Mouse (Mus musculus) midbrain, embryonic 12.5 days (tissue): Measurements from ENCODE around the gene Cntrl. TPM values are rescaled to one million over a fixed set of nuclear protein-coding genes. Genes with fewer than 3 reads are reported as not detected.

Experiments used
- ATAC-seq: fragments of 200-750 bp; cut with Nextera tagmentation; 2 replicates; pipeline ENCODE4 v1.8.0; 2017; ENCODE audit warnings: low read depth, moderate TSS enrichment, moderate library complexity; ENCODE audit not compliant: low FRiP score
- H3K27ac ChIP-seq: fragments of 300-500 bp; sonication (generic); replicated peaks from 2 replicates; pipeline ENCODE4 v1.5.1; 2016; ENCODE audit warnings: mild to moderate bottlenecking
- H3K27me3 ChIP-seq: fragments of 300-500 bp; sonication (generic); 2 replicates; pipeline ENCODE4 v1.6.1; 2016; ENCODE audit warnings: mild to moderate bottlenecking
- H3K36me3 ChIP-seq: fragments of 300-500 bp; sonication (generic); 2 replicates; pipeline ENCODE4 v1.6.1; 2016
- H3K4me1 ChIP-seq: fragments of 300-500 bp; sonication (generic); 2 replicates; pipeline ENCODE4 v1.6.1; 2016
- H3K4me2 ChIP-seq: fragments of 300-500 bp; sonication (generic); replicated peaks from 2 replicates; pipeline ENCODE4 v1.6.1; 2016; ENCODE audit warnings: mild to moderate bottlenecking, moderate library complexity
- H3K4me3 ChIP-seq: fragments of 300-500 bp; sonication (generic); 2 replicates; pipeline ENCODE4 v1.5.1; 2016; ENCODE audit warnings: mild to moderate bottlenecking
- H3K9ac ChIP-seq: fragments of 300-500 bp; sonication (generic); replicated peaks from 2 replicates; pipeline ENCODE4 v1.6.1; 2016; ENCODE audit warnings: mild to moderate bottlenecking, moderate library complexity
- H3K9me3 ChIP-seq: fragments of 300-500 bp; sonication (generic); 2 replicates; pipeline ENCODE4 v1.6.1; 2016; ENCODE audit warnings: mild to moderate bottlenecking
- WGBS: fragments of 180-500 bp; shearing (Covaris S2); methylation state at CpG from one replicate; pipeline ENCODE4 v1.1.7; 2016; 5-methylcytosine and 5-hydroxymethylcytosine counted together
- polyA plus RNA-seq: library from polyadenylated mRNA; unstranded; fragments of >200 nt; fragmentation: Nextera tagmentation; extraction: Ambion mirVana; gene quantifications from 2 replicates; pipeline ENCODE4 v1.2.1, GENCODE M21; 2016

Gene Cntrl
- polyA plus RNA-seq, 1 experiment from 2014 or later = 32.5 TPM

- H3K9ac ChIP-seq = no peak overlapping the region
- no peak overlapping the region for H3K4me2 ChIP-seq
- no peak overlapping the region for H3K4me3 ChIP-seq
- H3K36me3 ChIP-seq = peaks cover 80% of the 10 kb centered on the region
- no peak for ATAC-seq
- 66% methylated on average over 5 of the region's 5 CpGs for WGBS
- H3K4me1 ChIP-seq = no peaks in the 10 kb centered on the region
- no peaks in the 10 kb centered on the region for H3K27me3 ChIP-seq
- H3K9me3 ChIP-seq = no peaks in the 10 kb centered on the region
- no peak overlapping the region for H3K27ac ChIP-seq
Observed at GRCm38 (mm10) chr2:35160206-35160605, 50.9 kb downstream of the Cntrl start.

GRCm38 (mm10) chr2:35161846-35162488 is 52.7 kb downstream of the Cntrl start:
- no peaks in the 10 kb centered on the region for H3K4me1 ChIP-seq
- no peak overlapping the region for H3K4me3 ChIP-seq
- WGBS = 90% methylated on average over 4 of the region's 4 CpGs
- H3K36me3 ChIP-seq = peaks cover 81% of the 10 kb centered on the region
- H3K27me3 ChIP-seq = no peaks in the 10 kb centered on the region
- no peak overlapping the region for H3K9ac ChIP-seq
- no peak overlapping the region for H3K27ac ChIP-seq
- no peaks in the 10 kb centered on the region for H3K9me3 ChIP-seq
- no peak for ATAC-seq
- no peak overlapping the region for H3K4me2 ChIP-seq

- no peak overlapping the region for H3K4me2 ChIP-seq
- H3K4me1 ChIP-seq = no peaks in the 10 kb centered on the region
- no peaks in the 10 kb centered on the region for H3K9me3 ChIP-seq
- H3K9ac ChIP-seq = no peak overlapping the region
- H3K4me3 ChIP-seq = no peak overlapping the region
- no peak overlapping the region for H3K27ac ChIP-seq
- ATAC-seq = no peak
- WGBS = 91% methylated on average over 5 of the region's 5 CpGs
- no peaks in the 10 kb centered on the region for H3K27me3 ChIP-seq
- H3K36me3 ChIP-seq = peaks cover 79% of the 10 kb centered on the region
Observed at GRCm38 (mm10) chr2:35163396-35163795, 54.1 kb downstream of the Cntrl start.

GRCm38 (mm10) chr2:35165416-35165815 is 56.1 kb downstream of the Cntrl start:
- no peak for ATAC-seq
- WGBS = 96% methylated on average over 13 of the region's 13 CpGs
- Histone ChIP-seq H3K27me3 (no peaks in the 10 kb centered on the region), H3K36me3 (peaks cover 76% of the 10 kb centered on the region), H3K27ac (no peak overlapping the region), H3K4me2 (no peak overlapping the region), H3K9ac (no peak overlapping the region), H3K4me1 (no peaks in the 10 kb centered on the region), H3K9me3 (no peaks in the 10 kb centered on the region), H3K4me3 (no peak overlapping the region)

GRCm38 (mm10) chr2:35166816-35167215 is 57.5 kb downstream of the Cntrl start:
- WGBS = 94% methylated on average over 5 of the region's 5 CpGs
- Histone ChIP-seq H3K36me3 (peaks cover 83% of the 10 kb centered on the region), H3K27me3 (no peaks in the 10 kb centered on the region), H3K27ac (no peak overlapping the region), H3K4me2 (no peak overlapping the region), H3K9me3 (no peaks in the 10 kb centered on the region), H3K4me1 (no peaks in the 10 kb centered on the region), H3K9ac (no peak overlapping the region), H3K4me3 (no peak overlapping the region)
- ATAC-seq = no peak

GRCm38 (mm10) chr2:35169452-35169851 is 60.2 kb downstream of the Cntrl start:
- Histone ChIP-seq H3K36me3 (peaks cover 82% of the 10 kb centered on the region), H3K27me3 (no peaks in the 10 kb centered on the region), H3K27ac (no peak overlapping the region), H3K4me1 (no peaks in the 10 kb centered on the region), H3K9me3 (no peaks in the 10 kb centered on the region), H3K4me2 (no peak overlapping the region), H3K4me3 (no peak overlapping the region), H3K9ac (no peak overlapping the region)
- WGBS = 93% methylated on average over 2 of the region's 2 CpGs
- no peak for ATAC-seq

- H3K4me1 ChIP-seq = no peaks in the 10 kb centered on the region
- H3K36me3 ChIP-seq = peaks cover 86% of the 10 kb centered on the region
- no peaks in the 10 kb centered on the region for H3K9me3 ChIP-seq
- ATAC-seq = no peak
- WGBS = 91% methylated on average over 10 of the region's 10 CpGs
- no peaks in the 10 kb centered on the region for H3K27me3 ChIP-seq
- H3K27ac ChIP-seq = no peak overlapping the region
- H3K9ac ChIP-seq = no peak overlapping the region
- H3K4me3 ChIP-seq = no peak overlapping the region
- no peak overlapping the region for H3K4me2 ChIP-seq
Observed at GRCm38 (mm10) chr2:35171341-35171861, 62.1 kb downstream of the Cntrl start.

GRCm38 (mm10) chr2:35172246-35172645 is 63.0 kb downstream of the Cntrl start:
- no peak for ATAC-seq
- Histone ChIP-seq H3K4me2 (no peak overlapping the region), H3K27me3 (no peaks in the 10 kb centered on the region), H3K27ac (no peak overlapping the region), H3K4me1 (no peaks in the 10 kb centered on the region), H3K4me3 (no peak overlapping the region), H3K9me3 (no peaks in the 10 kb centered on the region), H3K9ac (no peak overlapping the region), H3K36me3 (peaks cover 87% of the 10 kb centered on the region)
- 96% methylated on average over 4 of the region's 4 CpGs for WGBS

- no peaks in the 10 kb centered on the region for H3K9me3 ChIP-seq
- H3K27me3 ChIP-seq = no peaks in the 10 kb centered on the region
- no peak for ATAC-seq
- H3K9ac ChIP-seq = no peak overlapping the region
- H3K4me2 ChIP-seq = no peak overlapping the region
- H3K36me3 ChIP-seq = peaks cover 87% of the 10 kb centered on the region
- 94% methylated on average over 5 of the region's 5 CpGs for WGBS
- H3K27ac ChIP-seq = no peak overlapping the region
- no peak overlapping the region for H3K4me3 ChIP-seq
- H3K4me1 ChIP-seq = no peaks in the 10 kb centered on the region
Observed at GRCm38 (mm10) chr2:35173666-35174065, 64.4 kb downstream of the Cntrl start.

GRCm38 (mm10) chr2:35174100-35174499 is 64.8 kb downstream of the Cntrl start:
- WGBS = 65% methylated on average over 5 of the region's 5 CpGs
- no peak overlapping the region for H3K27ac ChIP-seq
- no peak overlapping the region for H3K4me3 ChIP-seq
- peaks cover 89% of the 10 kb centered on the region for H3K36me3 ChIP-seq
- H3K4me2 ChIP-seq = no peak overlapping the region
- ATAC-seq = no peak
- H3K4me1 ChIP-seq = no peaks in the 10 kb centered on the region
- no peak overlapping the region for H3K9ac ChIP-seq
- no peaks in the 10 kb centered on the region for H3K9me3 ChIP-seq
- no peaks in the 10 kb centered on the region for H3K27me3 ChIP-seq

- H3K4me3 ChIP-seq = no peak overlapping the region
- H3K36me3 ChIP-seq = peaks cover 90% of the 10 kb centered on the region
- no peak overlapping the region for H3K4me2 ChIP-seq
- no peaks in the 10 kb centered on the region for H3K9me3 ChIP-seq
- H3K9ac ChIP-seq = no peak overlapping the region
- no peak for ATAC-seq
- H3K4me1 ChIP-seq = no peaks in the 10 kb centered on the region
- no peak overlapping the region for H3K27ac ChIP-seq
- no peaks in the 10 kb centered on the region for H3K27me3 ChIP-seq
- WGBS = 92% methylated on average over 12 of the region's 12 CpGs
Observed at GRCm38 (mm10) chr2:35175281-35176065, 66.2 kb downstream of the Cntrl start.

GRCm38 (mm10) chr2:35178153-35178552 is 68.9 kb downstream of the Cntrl start:
- WGBS = 90% methylated on average over 3 of the region's 3 CpGs
- peaks cover 83% of the 10 kb centered on the region for H3K36me3 ChIP-seq
- no peak overlapping the region for H3K4me2 ChIP-seq
- H3K4me1 ChIP-seq = no peaks in the 10 kb centered on the region
- no peak for ATAC-seq
- no peaks in the 10 kb centered on the region for H3K9me3 ChIP-seq
- no peaks in the 10 kb centered on the region for H3K27me3 ChIP-seq
- no peak overlapping the region for H3K27ac ChIP-seq
- H3K9ac ChIP-seq = no peak overlapping the region
- H3K4me3 ChIP-seq = no peak overlapping the region
